Mouse (Mus musculus): ENCODE measurements around the gene Grid2.
"Not testable (repeated sequence)": the region's sequence is repeated elsewhere in the genome, so short reads cannot be mapped to it uniquely, and the experiment has no call there.

The Grid2 gene

GRCm38 (mm10) chr6:63255826-63256555 lies at the start of gene Grid2:
Grid2 (plus strand) TSS chr6:63255876.
- peak; percentile 43 for DNase-seq (ENCODE audit: low spot score)

- no peak for DNase-seq (ENCODE audit: low spot score)
Observed at GRCm38 (mm10) chr6:63250738-63251137, 4.9 kb upstream of the Grid2 start.

- peak; percentile 41 for DNase-seq (ENCODE audit: low spot score)
Observed at GRCm38 (mm10) chr6:63256556-63257405, 1.1 kb downstream of the Grid2 start.

- DNase-seq (ENCODE audit: low spot score), result peak; percentile 45
Observed at GRCm38 (mm10) chr6:63257406-63257845, 1.8 kb downstream of the Grid2 start.

GRCm38 (mm10) chr6:63257876-63258275 lies 2.2 kb downstream of the Grid2 start:
- no peak for DNase-seq (ENCODE audit: low spot score)

- DNase-seq (ENCODE audit: low spot score), result no peak
Observed at GRCm38 (mm10) chr6:63259764-63260163, 4.1 kb downstream of the Grid2 start.

- no peak for DNase-seq (ENCODE audit: low spot score)
Observed at GRCm38 (mm10) chr6:63284419-63284818, 28.7 kb downstream of the Grid2 start.

- no peak for DNase-seq (ENCODE audit: low spot score)
Observed at GRCm38 (mm10) chr6:63342438-63343004, 86.8 kb downstream of the Grid2 start.

- DNase-seq (ENCODE audit: low spot score), result no peak
Observed at GRCm38 (mm10) chr6:63347015-63347414, 91.3 kb downstream of the Grid2 start.

- peak; percentile 44 for DNase-seq (ENCODE audit: low spot score)
Observed at GRCm38 (mm10) chr6:63381061-63381611, 125.5 kb downstream of the Grid2 start.

- no peak for DNase-seq (ENCODE audit: low spot score)
Observed at GRCm38 (mm10) chr6:63401698-63402097, 146.0 kb downstream of the Grid2 start.

GRCm38 (mm10) chr6:63417534-63417933 lies 161.9 kb downstream of the Grid2 start:
- DNase-seq (ENCODE audit: low spot score), result no peak

GRCm38 (mm10) chr6:63432751-63433150 lies 177.1 kb downstream of the Grid2 start:
- no peak for DNase-seq (ENCODE audit: low spot score)

GRCm38 (mm10) chr6:63448175-63448574 lies 192.5 kb downstream of the Grid2 start:
- DNase-seq (ENCODE audit: low spot score), result no peak

GRCm38 (mm10) chr6:63482141-63482540 lies 226.5 kb downstream of the Grid2 start:
- DNase-seq (ENCODE audit: low spot score), result no peak

- no peak for DNase-seq (ENCODE audit: low spot score)
Observed at GRCm38 (mm10) chr6:63515016-63515415, 259.3 kb downstream of the Grid2 start.

- DNase-seq (ENCODE audit: low spot score), result no peak
Observed at GRCm38 (mm10) chr6:63515957-63516356, 260.3 kb downstream of the Grid2 start.

GRCm38 (mm10) chr6:63531751-63532150 lies 276.1 kb downstream of the Grid2 start:
- DNase-seq (ENCODE audit: low spot score), result no peak

- DNase-seq (ENCODE audit: low spot score), result no peak
Observed at GRCm38 (mm10) chr6:63532901-63533300, 277.2 kb downstream of the Grid2 start.

GRCm38 (mm10) chr6:63547741-63548140 lies 292.1 kb downstream of the Grid2 start:
- no peak for DNase-seq (ENCODE audit: low spot score)

GRCm38 (mm10) chr6:63568741-63569140 lies 313.1 kb downstream of the Grid2 start:
- DNase-seq (ENCODE audit: low spot score), result not testable (repeated sequence)

- DNase-seq (ENCODE audit: low spot score), result no peak
Observed at GRCm38 (mm10) chr6:63590681-63591080, 335.0 kb downstream of the Grid2 start.

All from testis, postnatal 10 days (tissue).